Mouse (Mus musculus) olfactory bulb, adult 2 months (tissue): ENCODE measurements at regions not wholly inside any gene's neighbourhood (a gene's known extent, or its start where the extent isn't known, plus 50 kb on each side); places are given as distances from the start of the nearest gene placed in this dataset.

Experiments used
- H3K27ac ChIP-seq: fragments of 200-500 bp; 2 replicates; pipeline ENCODE4 v1.5.1; 2012; ENCODE audit warnings: low read depth, low read length; ENCODE audit not compliant: insufficient read depth
- H3K4me1 ChIP-seq: fragments of 200-500 bp; 2 replicates; pipeline ENCODE4 v1.6.1; 2012; ENCODE audit warnings: low read length; ENCODE audit not compliant: control insufficient read depth, insufficient read depth
- H3K4me3 ChIP-seq: fragments of 200-500 bp; 2 replicates; pipeline ENCODE4 v1.5.1; 2012; ENCODE audit warnings: mild to moderate bottlenecking, low read depth, low read length, moderate library complexity; ENCODE audit not compliant: insufficient read depth
- CTCF ChIP-seq: fragments of 200-500 bp; IDR thresholded peaks from 2 replicates; pipeline ENCODE4 v1.5.1; 2012; ENCODE audit warnings: low read depth, mild to moderate bottlenecking, low read length, moderate library complexity; ENCODE audit not compliant: insufficient read depth
- POLR2A ChIP-seq: fragments of 200-500 bp; IDR thresholded peaks from 2 replicates; pipeline ENCODE4 v1.6.1; 2012; ENCODE audit warnings: mild to moderate bottlenecking, low read depth, low read length, moderate library complexity; ENCODE audit not compliant: insufficient read depth
- WGBS: fragments of 180-500 bp; shearing (Covaris S2); methylation state at CpG from one replicate; pipeline ENCODE4 v1.1.7; 2018; 5-methylcytosine and 5-hydroxymethylcytosine counted together

DNA sequence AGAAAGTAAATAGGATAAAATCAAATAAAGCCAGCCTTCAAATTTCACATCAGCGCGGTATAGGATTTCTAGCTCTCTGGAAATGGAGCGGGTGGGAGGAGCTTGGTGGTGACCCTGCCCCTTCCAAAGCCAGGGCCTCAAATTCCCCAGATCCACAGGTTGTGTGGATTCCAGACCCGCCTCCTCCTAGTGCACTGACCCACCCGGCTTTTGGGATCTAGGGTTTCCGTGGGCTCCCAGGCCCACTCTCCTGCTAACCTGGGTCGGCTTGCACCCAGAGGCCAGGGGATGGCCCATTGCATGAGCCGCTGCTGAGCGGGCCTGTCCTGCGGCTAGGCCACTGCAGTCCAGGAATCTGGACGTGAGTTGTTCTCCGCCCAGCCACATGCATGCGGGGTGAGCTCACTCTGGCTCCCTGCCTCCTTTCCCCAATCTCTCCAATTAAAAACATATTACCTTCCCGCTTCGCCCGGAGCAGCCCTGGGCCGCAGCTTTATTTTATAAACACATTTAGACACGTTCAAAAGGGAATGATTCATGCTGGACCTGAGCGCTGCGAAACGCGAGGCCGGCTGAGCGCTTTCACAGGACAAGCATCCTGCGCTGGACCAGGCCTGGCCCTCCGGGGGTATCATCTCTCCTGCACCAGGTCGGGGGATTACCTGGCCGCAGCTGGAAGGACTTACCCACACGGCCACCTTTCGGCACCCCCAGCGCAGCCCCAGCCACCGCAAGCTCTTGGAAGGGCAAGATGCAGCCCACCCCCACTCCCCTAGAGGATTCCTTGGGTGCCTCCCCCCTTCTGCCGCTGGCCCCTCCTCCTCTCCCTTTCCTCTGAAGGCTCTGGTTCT, 101.2 kb upstream of the Smim23 start:
- Histone ChIP-seq H3K4me3 (no peak overlapping the region), H3K4me1 (peaks cover 10% of the 10 kb centered on the region), H3K27ac (no peak overlapping the region)
- TF ChIP-seq CTCF = no peak
- no peak for TF ChIP-seq POLR2A
- 28% methylated on average over 33 of the region's 33 CpGs for WGBS

DNA sequence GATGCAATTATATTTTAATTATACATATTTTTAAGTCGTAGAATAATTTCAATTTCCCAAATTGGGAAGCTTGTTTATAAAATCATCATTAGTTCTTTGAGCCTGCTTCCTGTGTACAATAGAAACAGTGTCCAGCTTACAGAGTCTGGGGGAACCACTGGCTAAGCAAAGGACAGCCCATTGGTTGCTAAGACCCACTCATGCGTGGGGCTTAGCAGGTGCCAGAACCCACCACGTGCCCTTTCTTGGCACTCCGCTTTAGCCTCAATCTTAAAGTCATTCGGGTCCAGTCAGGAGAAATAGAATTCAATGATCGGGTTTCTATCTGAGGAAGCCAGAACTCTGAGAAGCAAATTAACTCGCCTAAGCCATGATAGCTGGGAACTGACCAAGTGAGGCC, 100.5 kb upstream of the Smim23 start:
- Histone ChIP-seq H3K4me3 (no peak overlapping the region), H3K4me1 (peaks cover 10% of the 10 kb centered on the region), H3K27ac (no peak overlapping the region)
- no peak for TF ChIP-seq POLR2A
- TF ChIP-seq CTCF = no peak
- WGBS = 56% methylated on average over 7 of the region's 7 CpGs

- 63% methylated on average over 3 of the region's 3 CpGs for WGBS
- no peak overlapping the region for H3K27ac ChIP-seq
- no peak overlapping the region for H3K4me3 ChIP-seq
- H3K4me1 ChIP-seq = no peaks in the 10 kb centered on the region
- TF ChIP-seq CTCF = no peak
- no peak for TF ChIP-seq POLR2A
Observed at GRCm38 (mm10) chr11:32913071-32913470, 88.7 kb upstream of the Smim23 start.

DNA sequence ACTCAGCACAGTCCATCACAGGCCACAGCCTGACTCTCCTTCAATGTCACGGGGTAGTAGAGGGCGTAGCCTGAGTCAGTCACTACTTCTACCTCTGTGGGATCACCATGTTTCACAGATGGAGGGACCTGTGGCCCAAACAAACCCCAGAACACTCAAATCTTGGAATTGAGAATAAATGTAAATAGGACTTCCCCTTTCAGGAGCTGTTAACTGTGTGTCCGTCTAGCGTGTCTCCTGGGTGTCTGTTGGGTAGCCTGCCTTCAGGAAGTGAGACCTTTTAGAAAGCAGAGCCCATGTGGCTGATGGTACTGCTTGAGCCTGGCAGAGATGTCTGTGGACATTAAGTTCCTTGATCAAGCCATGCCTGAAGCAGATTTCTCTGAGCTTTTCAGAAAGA, 87.4 kb upstream of the Smim23 start:
- no peak for TF ChIP-seq POLR2A
- TF ChIP-seq CTCF = no peak
- Histone ChIP-seq H3K4me3 (no peak overlapping the region), H3K4me1 (no peaks in the 10 kb centered on the region), H3K27ac (no peak overlapping the region)
- 93% methylated on average over 4 of the region's 4 CpGs for WGBS

DNA sequence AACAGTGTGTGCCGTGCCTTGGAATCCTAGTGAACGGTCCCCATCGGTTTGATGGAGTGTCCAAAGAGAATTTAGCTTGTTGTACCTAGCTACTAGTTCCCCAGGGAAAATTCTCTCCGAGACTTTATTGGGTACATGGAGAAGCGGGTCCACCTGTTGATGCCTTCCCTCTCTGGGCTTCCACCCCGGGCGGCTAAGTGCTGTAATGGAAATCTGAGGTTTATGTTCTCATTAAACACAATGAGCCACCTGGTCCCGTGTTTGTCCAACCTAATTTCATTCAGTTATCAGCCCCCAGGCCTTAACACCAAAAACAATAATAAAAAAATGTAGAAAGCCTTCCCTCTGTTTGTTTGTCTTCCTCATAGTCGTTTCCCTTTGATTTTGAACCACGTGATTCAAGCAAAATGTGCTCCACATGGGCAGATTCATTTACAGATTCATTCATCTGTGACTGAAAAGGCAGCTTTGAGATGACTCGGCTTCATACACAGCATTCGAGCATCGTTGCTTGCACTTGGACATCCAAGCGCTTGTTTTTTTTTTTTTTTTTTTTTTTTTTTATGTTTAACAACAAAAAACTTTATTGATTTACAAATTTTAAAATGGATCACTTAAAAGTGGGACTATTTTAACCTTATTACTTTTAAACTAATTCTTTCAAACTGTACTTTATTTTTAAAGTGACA, 84.5 kb upstream of the Smim23 start:
- no peak for TF ChIP-seq POLR2A
- TF ChIP-seq CTCF = no peak
- Histone ChIP-seq H3K4me3 (no peak overlapping the region), H3K4me1 (no peaks in the 10 kb centered on the region), H3K27ac (no peak overlapping the region)
- WGBS = 78% methylated on average over 14 of the region's 14 CpGs

- no peak overlapping the region for H3K4me3 ChIP-seq
- no peak overlapping the region for H3K27ac ChIP-seq
- 74% methylated on average over 10 of the region's 10 CpGs for WGBS
- no peak for TF ChIP-seq CTCF
- no peak for TF ChIP-seq POLR2A
- H3K4me1 ChIP-seq = no peaks in the 10 kb centered on the region
Observed at GRCm38 (mm10) chr11:32907520-32908233, 83.3 kb upstream of the Smim23 start.

GRCm38 (mm10) chr11:32903970-32904369, 79.6 kb upstream of the Smim23 start:
- no peaks in the 10 kb centered on the region for H3K4me1 ChIP-seq
- H3K27ac ChIP-seq = no peak overlapping the region
- no peak for TF ChIP-seq CTCF
- no peak for TF ChIP-seq POLR2A
- no peak overlapping the region for H3K4me3 ChIP-seq

- no peaks in the 10 kb centered on the region for H3K4me1 ChIP-seq
- no peak overlapping the region for H3K4me3 ChIP-seq
- 62% methylated on average over 3 of the region's 3 CpGs for WGBS
- TF ChIP-seq POLR2A (no peak), CTCF (no peak)
- H3K27ac ChIP-seq = no peak overlapping the region
Observed at GRCm38 (mm10) chr11:32903389-32903788, 79.0 kb upstream of the Smim23 start.

DNA sequence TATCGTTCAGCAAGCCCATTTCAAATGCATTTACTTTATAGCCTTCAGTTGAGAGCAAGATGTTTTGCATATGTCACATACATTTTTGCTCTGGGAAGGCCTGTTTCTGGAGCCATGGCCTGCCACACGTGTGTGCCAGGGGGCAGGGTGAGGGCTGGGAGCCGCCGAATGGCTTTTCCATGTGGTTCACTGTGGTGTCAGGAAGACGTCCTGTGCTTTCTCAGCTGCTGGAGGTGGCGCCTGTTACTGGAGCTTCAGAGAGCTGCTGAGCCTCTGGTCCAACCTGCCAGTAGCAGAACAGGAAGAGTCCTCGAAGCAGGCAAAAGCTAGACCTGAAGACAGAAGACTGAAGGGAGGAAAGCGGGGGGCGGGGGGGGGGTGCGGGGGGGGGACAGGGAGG, 78.5 kb upstream of the Smim23 start:
- 54% methylated on average over 9 of the region's 10 CpGs for WGBS
- Histone ChIP-seq H3K4me3 (no peak overlapping the region), H3K4me1 (no peaks in the 10 kb centered on the region), H3K27ac (no peak overlapping the region)
- TF ChIP-seq CTCF = no peak
- TF ChIP-seq POLR2A = no peak
